ENCODE assay signal across 30 mouse cellular contexts in the genomic region with DNA sequence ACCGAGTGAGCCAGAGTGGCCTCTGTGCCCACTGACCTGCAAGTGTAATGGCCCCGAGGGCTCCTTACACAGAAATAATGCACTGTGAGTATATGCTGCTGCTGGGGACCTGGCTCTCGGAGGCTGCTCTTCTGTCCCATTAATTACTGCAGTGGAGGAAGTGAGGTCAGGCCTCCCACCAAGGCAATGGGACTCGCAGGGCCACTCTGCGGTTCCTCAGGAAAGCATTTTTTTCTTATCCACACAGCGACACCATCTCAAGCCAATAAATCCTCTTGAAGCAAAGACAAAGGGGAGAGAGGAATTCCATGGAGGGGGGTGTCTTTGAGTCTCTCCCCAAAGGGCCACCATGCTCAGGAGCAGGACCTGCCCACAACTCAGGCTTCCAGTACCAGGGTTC.
DNase-seq lines count a peak whose midpoint lies in the region; ATAC-seq and TF ChIP-seq lines count a peak whose summit lies in the region.
"Had no signal": no experiment of that assay in that cellular context is flagged by ENCODE, and none has a peak within 500 bp of the region (broad histone marks: within the 10 kb centered on the region; RNA-seq: fewer than 3 reads in every experiment).

No protein-coding gene starts in this region.

- no peak overlapping the region for H3K27ac ChIP-seq in kidney, embryonic 15.5 days
- no peak overlapping the region for H3K27ac ChIP-seq in liver, adult 2 months (replicated peaks; ENCODE audit: insufficient read depth, low read depth, low read length)
- H3K27ac ChIP-seq: embryonic facial prominence, embryonic 15.5 days; hindbrain, embryonic 14.5 days; layer of hippocampus, adult 2 months; left cerebral cortex, adult 2 months; limb, embryonic 13.5 days; liver, embryonic 13.5 days; midbrain, embryonic 13.5 days; neural tube, embryonic 13.5 days had no signal

- no peaks in the 10 kb centered on the region for H3K36me3 ChIP-seq in kidney, embryonic 15.5 days
- H3K36me3 ChIP-seq in liver, adult 2 months (ENCODE audit: control insufficient read depth, insufficient read depth, low read length) = no peaks in the 10 kb centered on the region
- H3K36me3 ChIP-seq: embryonic facial prominence, embryonic 15.5 days; G1E; heart, embryonic 12.5 days; limb, embryonic 13.5 days; liver, embryonic 13.5 days; midbrain, embryonic 13.5 days; neural tube, embryonic 13.5 days had no signal

- ATAC-seq in kidney, embryonic 15.5 days (replicated peaks; ENCODE audit: low FRiP score) = 0 out of 2 replicates have a peak, but pooled peaks have one; percentile 24
- ATAC-seq: forebrain, embryonic 14.5 days; intestine, postnatal 0 days; lung, postnatal 0 days; midbrain, embryonic 13.5 days had no signal

- 11% methylated on average over 6 of the region's 6 CpGs for WGBS in kidney, embryonic 15.5 days
- WGBS in liver, adult 2 months = 47% methylated on average over 6 of the region's 6 CpGs

- no peak overlapping the region for H3K4me2 ChIP-seq in kidney, embryonic 15.5 days
- H3K4me2 ChIP-seq: embryonic facial prominence, embryonic 15.5 days; heart, embryonic 12.5 days; hindbrain, embryonic 14.5 days; liver, embryonic 13.5 days; midbrain, embryonic 13.5 days; neural tube, embryonic 13.5 days had no signal

- no peak overlapping the region for H3K4me3 ChIP-seq in kidney, embryonic 15.5 days (replicated peaks)
- H3K4me3 ChIP-seq in liver, adult 2 months (ENCODE audit: insufficient read depth, low read depth, low read length) = no peak overlapping the region
- H3K4me3 ChIP-seq: embryonic facial prominence, embryonic 15.5 days; heart, embryonic 12.5 days; layer of hippocampus, adult 2 months; left cerebral cortex, adult 2 months; limb, embryonic 13.5 days; liver, embryonic 13.5 days; megakaryocyte, embryonic 14.5 days; midbrain, embryonic 13.5 days; neural tube, embryonic 13.5 days had no signal

- no peak overlapping the region for H3K9ac ChIP-seq in kidney, embryonic 15.5 days
- H3K9ac ChIP-seq in liver, adult 2 months (ENCODE audit: low read depth, low read length) = no peak overlapping the region
- H3K9ac ChIP-seq: embryonic facial prominence, embryonic 15.5 days; hindbrain, embryonic 14.5 days; limb, embryonic 13.5 days; liver, embryonic 13.5 days; midbrain, embryonic 13.5 days; neural tube, embryonic 13.5 days had no signal

- H3K27me3 ChIP-seq in kidney, embryonic 15.5 days = peaks cover 43% of the 10 kb centered on the region
- no peaks in the 10 kb centered on the region for H3K27me3 ChIP-seq in liver, adult 2 months (ENCODE audit: control insufficient read depth, insufficient read depth, low read length)
- H3K27me3 ChIP-seq: embryonic facial prominence, embryonic 15.5 days; liver, embryonic 13.5 days; midbrain, embryonic 13.5 days; neural tube, embryonic 13.5 days had no signal

- TF ChIP-seq POLR2A in liver, adult 2 months (IDR thresholded peaks at IDR 0.05; ENCODE audit: extremely low read depth, insufficient read depth, low read length) = no peak

- H3K9me3 ChIP-seq in kidney, embryonic 15.5 days (replicated peaks) = no peaks in the 10 kb centered on the region
- H3K9me3 ChIP-seq: embryonic facial prominence, embryonic 15.5 days; G1E; heart, embryonic 12.5 days; limb, embryonic 13.5 days; liver, embryonic 13.5 days; megakaryocyte, embryonic 14.5 days; midbrain, embryonic 13.5 days; neural tube, embryonic 13.5 days had no signal

- H3K79me2 ChIP-seq in liver, adult 2 months (ENCODE audit: control insufficient read depth, insufficient read depth, low read length) = no peaks in the 10 kb centered on the region

- DNase-seq in embryo, embryonic 10.5 days (ENCODE audit: low spot score) = peak; percentile 31
- no peak for DNase-seq in embryo, embryonic 11 days
- DNase-seq in kidney, postnatal 25 days = no peak
- DNase-seq in liver, adult 2 months (ENCODE audit: extremely low read depth, low read depth, low spot score) = peak; percentile 22
- no peak for DNase-seq in liver
- DNase-seq in layer of hippocampus, adult 18-20 months (ENCODE audit: low spot score in 2 of 2) = no peak
- DNase-seq: adrenal gland, adult 8-10 months; cerebellum, adult 8-10 months; cerebellum, postnatal 25 days; gastrocnemius, postnatal 14 days; liver, embryonic 13.5 days; lung, adult 18-20 months; right cerebral cortex, postnatal 25 days; spleen, adult 18-20 months; thymus, adult 2 months; thymus, postnatal 36 days had no signal

- no peak for TF ChIP-seq CTCF in liver, adult 2 months (IDR thresholded peaks at IDR 0.05; ENCODE audit: low read depth, low read length)

- peaks cover 68% of the 10 kb centered on the region for H3K4me1 ChIP-seq in kidney, embryonic 15.5 days
- peaks cover 14% of the 10 kb centered on the region for H3K4me1 ChIP-seq in liver, adult 2 months (ENCODE audit: control insufficient read depth, insufficient read depth, low read length)
- H3K4me1 ChIP-seq: liver, embryonic 13.5 days; megakaryocyte, embryonic 14.5 days; midbrain, embryonic 13.5 days had no signal

Comparison
In these comparisons a context has a peak if more than half of its experiments do, and no peak if none do; other contexts are left out.
1. DNase-seq: peak in embryo, embryonic 10.5 days (single experiment) and liver, adult 2 months (single experiment); none in embryo, embryonic 11 days (single experiment), kidney, postnatal 25 days (0 of 2), liver (single experiment) and layer of hippocampus, adult 18-20 months (0 of 2).